Mouse (Mus musculus) layer of hippocampus, postnatal 25 days (tissue): ENCODE data around the gene Stard5. TPM values are rescaled to one million over a fixed set of nuclear protein-coding genes. Genes with fewer than 3 reads are reported as not detected.

ENCODE experiments used
- DNase-seq, 2 experiments: peaks; one replicate each; pipeline ENCODE4 v3.0.0; 2022; ENCODE audit warnings: mixed read lengths in 2 of 2, low spot score in 1 of 2; ENCODE audit errors: extremely low spot score in 1 of 2
- total RNA-seq, 2 experiments: library from RNA; stranded (reverse); gene quantifications; 2 replicates each; pipeline ENCODE4 v1.2.3; 2021

Gene Stard5
- total RNA-seq, 2 experiments from 2014 or later: 15.3 to 16.2 TPM

- no peak for DNase-seq
These were observed 509 bp upstream of the Stard5 start for GRCm38 (mm10) chr7:83631073-83631827.

- no peak for DNase-seq
These were observed 942 bp downstream of the Stard5 start for GRCm38 (mm10) chr7:83632682-83633120.

- DNase-seq: no peak
These were observed 2.1 kb downstream of the Stard5 start for GRCm38 (mm10) chr7:83633856-83634255.

- DNase-seq: no peak
These were observed 4.0 kb downstream of the Stard5 start for GRCm38 (mm10) chr7:83635726-83636125.

- no peak for DNase-seq
These were observed 4.7 kb downstream of the Stard5 start for GRCm38 (mm10) chr7:83636425-83636824.

- no peak for DNase-seq
These were observed 6.2 kb downstream of the Stard5 start for GRCm38 (mm10) chr7:83637781-83638583.

- DNase-seq: no peak
These were observed 7.3 kb downstream of the Stard5 start for GRCm38 (mm10) chr7:83639084-83639483.

GRCm38 (mm10) chr7:83640581-83640980 is 8.8 kb downstream of the Stard5 start:
- no peak for DNase-seq

- no peak for DNase-seq
These were observed 9.4 kb downstream of the Stard5 start for GRCm38 (mm10) chr7:83641163-83641562.

GRCm38 (mm10) chr7:83643581-83643980 is 11.8 kb downstream of the Stard5 start:
- no peak for DNase-seq

- no peak for DNase-seq
These were observed 13.0 kb downstream of the Stard5 start for GRCm38 (mm10) chr7:83644761-83645160.

- DNase-seq: no peak
These were observed 13.7 kb downstream of the Stard5 start for GRCm38 (mm10) chr7:83645476-83645875.

- no peak for DNase-seq
These were observed 17.0 kb downstream of the Stard5 start for GRCm38 (mm10) chr7:83648807-83649206.

GRCm38 (mm10) chr7:83650638-83651037 is 18.9 kb downstream of the Stard5 start:
- no peak for DNase-seq

- DNase-seq: no peak
These were observed 20.7 kb downstream of the Stard5 start for GRCm38 (mm10) chr7:83652498-83652897.

- no peak for DNase-seq
These were observed 21.9 kb downstream of the Stard5 start for GRCm38 (mm10) chr7:83653605-83654051.

GRCm38 (mm10) chr7:83654196-83654595 is 22.4 kb downstream of the Stard5 start:
- DNase-seq: no peak

- DNase-seq: no peak
These were observed 23.3 kb downstream of the Stard5 start for GRCm38 (mm10) chr7:83654938-83655630.

GRCm38 (mm10) chr7:83658716-83659115 is 27.0 kb downstream of the Stard5 start:
- no peak for DNase-seq

GRCm38 (mm10) chr7:83659159-83660065 is 27.7 kb downstream of the Stard5 start:
- no peak for DNase-seq
